Mouse (Mus musculus): ENCODE measurements at regions not wholly inside any gene's neighbourhood (a gene's known extent, or its start where the extent isn't known, plus 50 kb on each side); places are given as distances from the start of the nearest gene placed in this dataset.

GRCm38 (mm10) chr3:129472008-129472407 lies 60.1 kb upstream of the Elovl6 start:
- H3K27ac ChIP-seq (ENCODE audit: insufficient read depth, low read depth), result no peak overlapping the region
- H3K4me3 ChIP-seq (replicated peaks in 1 of 3; ENCODE audit: low read depth in 2 of 3, low read length in 2 of 3, poor library complexity in 1 of 3), result no peak overlapping the region
- H3K4me1 ChIP-seq (ENCODE audit: control insufficient read depth in 1 of 2, insufficient read depth in 2 of 2), result no peaks in the 10 kb centered on the region
- H3K4me2 ChIP-seq (ENCODE audit: insufficient read depth, low read depth, poor library complexity, severe bottlenecking), result no peak overlapping the region
- no peaks in the 10 kb centered on the region for H3K9me3 ChIP-seq (replicated peaks; ENCODE audit: low read length)
- no peak overlapping the region for H3K9ac ChIP-seq (ENCODE audit: insufficient read depth, low read depth)
- dilution Hi-C loops (cut with MboI; ENCODE audit: extremely low pct_ligation_motif_present, extremely low pct_unique_long_range_greater_than_20kb, low sequenced_read_pairs), result no loop called here
- no peak for DNase-seq (ENCODE audit: extremely low read depth)
- no peak for TF ChIP-seq SMC3 (IDR thresholded peaks at IDR 0.05; ENCODE audit: low read depth, low read length)
- H3K27me3 ChIP-seq (replicated peaks), result no peaks in the 10 kb centered on the region
- no peaks in the 10 kb centered on the region for H3K36me3 ChIP-seq (replicated peaks in 1 of 2; ENCODE audit: control insufficient read depth in 1 of 2, insufficient read depth in 1 of 2, low read length in 1 of 2)
- in situ Hi-C loops (cut with MboI; ENCODE audit: low pct_ligation_motif_present, low pct_unique_long_range_greater_than_20kb, low sequenced_read_pairs), result no loop called here
- no peaks in the 10 kb centered on the region for H3K79me2 ChIP-seq (replicated peaks; ENCODE audit: control insufficient read depth, extremely low read depth, insufficient read depth, poor library complexity, severe bottlenecking)

GRCm38 (mm10) chr3:129474451-129474850 lies 57.7 kb upstream of the Elovl6 start:
- no peak for TF ChIP-seq SMC3 (IDR thresholded peaks at IDR 0.05; ENCODE audit: low read depth, low read length)
- TF ChIP-seq JUND (conservative IDR thresholded peaks at IDR 0.05; ENCODE audit: low read depth, low read length), result no peak
- no peak for TF ChIP-seq ELF1 (IDR thresholded peaks at IDR 0.05; ENCODE audit: low read depth, low read length)
- TF ChIP-seq ZC3H11A (IDR thresholded peaks at IDR 0.05; ENCODE audit: low read depth, low read length), result no peak
- TF ChIP-seq ETS1 (conservative IDR thresholded peaks at IDR 0.05; ENCODE audit: low read depth, low read length), result no peak
- TF ChIP-seq MAX (IDR thresholded peaks at IDR 0.05; ENCODE audit: low read length), result no peak
- no peak for TF ChIP-seq CHD1 (IDR thresholded peaks at IDR 0.05; ENCODE audit: low read depth, low read length)
- TF ChIP-seq BHLHE40 (IDR thresholded peaks at IDR 0.05; ENCODE audit: low read depth, low read length), result no peak
- in situ Hi-C loops (cut with MboI; ENCODE audit: low pct_ligation_motif_present, low pct_unique_long_range_greater_than_20kb, low sequenced_read_pairs), result no loop called here
- dilution Hi-C loops (cut with MboI; ENCODE audit: extremely low pct_ligation_motif_present, extremely low pct_unique_long_range_greater_than_20kb, low sequenced_read_pairs), result no loop called here

GRCm38 (mm10) chr3:129476250-129476649 lies 55.9 kb upstream of the Elovl6 start:
- H3K4me3 ChIP-seq (replicated peaks in 1 of 3; ENCODE audit: low read depth in 2 of 3, low read length in 2 of 3, poor library complexity in 1 of 3), result no peak overlapping the region
- H3K27ac ChIP-seq (ENCODE audit: insufficient read depth, low read depth), result no peak overlapping the region
- H3K4me1 ChIP-seq (ENCODE audit: control insufficient read depth in 1 of 2, insufficient read depth in 2 of 2), result no peaks in the 10 kb centered on the region
- TF ChIP-seq ELF1 (IDR thresholded peaks at IDR 0.05; ENCODE audit: low read depth, low read length) (no peak), RCOR1 (conservative IDR thresholded peaks at IDR 0.05; ENCODE audit: low read depth, low read length) (no peak), NELFE (IDR thresholded peaks at IDR 0.05; ENCODE audit: low read depth, low read length) (no peak), BHLHE40 (IDR thresholded peaks at IDR 0.05; ENCODE audit: low read depth, low read length) (no peak), MAFK (IDR thresholded peaks at IDR 0.05; ENCODE audit: insufficient replicate concordance, low read length) (no peak), ETS1 (conservative IDR thresholded peaks at IDR 0.05; ENCODE audit: low read depth, low read length) (no peak), ZC3H11A (IDR thresholded peaks at IDR 0.05; ENCODE audit: low read depth, low read length) (no peak), UBTF (IDR thresholded peaks at IDR 0.05; ENCODE audit: low read depth, low read length) (no peak)
- no peaks in the 10 kb centered on the region for H3K27me3 ChIP-seq (replicated peaks)
- DNase-seq (ENCODE audit: extremely low read depth), result no peak
- dilution Hi-C loops (cut with MboI; ENCODE audit: extremely low pct_ligation_motif_present, extremely low pct_unique_long_range_greater_than_20kb, low sequenced_read_pairs), result no loop called here
- H3K36me3 ChIP-seq (replicated peaks in 1 of 2; ENCODE audit: control insufficient read depth in 1 of 2, insufficient read depth in 1 of 2, low read length in 1 of 2), result no peaks in the 10 kb centered on the region
- no peaks in the 10 kb centered on the region for H3K9me3 ChIP-seq (replicated peaks; ENCODE audit: low read length)
- no peaks in the 10 kb centered on the region for H3K79me2 ChIP-seq (replicated peaks; ENCODE audit: control insufficient read depth, extremely low read depth, insufficient read depth, poor library complexity, severe bottlenecking)
- H3K4me2 ChIP-seq (ENCODE audit: insufficient read depth, low read depth, poor library complexity, severe bottlenecking), result no peak overlapping the region
- in situ Hi-C loops (cut with MboI; ENCODE audit: low pct_ligation_motif_present, low pct_unique_long_range_greater_than_20kb, low sequenced_read_pairs), result no loop called here
- no peak overlapping the region for H3K9ac ChIP-seq (ENCODE audit: insufficient read depth, low read depth)

More at GRCm38 (mm10) chr3:129474451-129474850, 57.7 kb upstream of the Elovl6 start:
- no peaks in the 10 kb centered on the region for H3K9me3 ChIP-seq (replicated peaks; ENCODE audit: low read length)
- H3K4me2 ChIP-seq (ENCODE audit: insufficient read depth, low read depth, poor library complexity, severe bottlenecking), result no peak overlapping the region
- H3K4me1 ChIP-seq (ENCODE audit: control insufficient read depth in 1 of 2, insufficient read depth in 2 of 2), result no peaks in the 10 kb centered on the region
- H3K27ac ChIP-seq (ENCODE audit: insufficient read depth, low read depth), result no peak overlapping the region
- DNase-seq (ENCODE audit: extremely low read depth), result no peak
- no peak overlapping the region for H3K9ac ChIP-seq (ENCODE audit: insufficient read depth, low read depth)
- H3K36me3 ChIP-seq (replicated peaks in 1 of 2; ENCODE audit: control insufficient read depth in 1 of 2, insufficient read depth in 1 of 2, low read length in 1 of 2), result no peaks in the 10 kb centered on the region
- no peaks in the 10 kb centered on the region for H3K79me2 ChIP-seq (replicated peaks; ENCODE audit: control insufficient read depth, extremely low read depth, insufficient read depth, poor library complexity, severe bottlenecking)
- H3K4me3 ChIP-seq (replicated peaks in 1 of 3; ENCODE audit: low read depth in 2 of 3, low read length in 2 of 3, poor library complexity in 1 of 3), result no peak overlapping the region
- no peaks in the 10 kb centered on the region for H3K27me3 ChIP-seq (replicated peaks)

All from CH12.LX (cell line).